Mouse (Mus musculus) spleen, adult 2 months (tissue): ENCODE results near the gene Aff2. TPM values are rescaled to one million over a fixed set of nuclear protein-coding genes. Genes with fewer than 3 reads are reported as not detected.

Experiments
- DNase-seq, 2 experiments: peaks; one replicate each; pipeline versions ENCODE4 v3.0.0 to v3.0.0-alpha.2; 2012 to 2021; ENCODE audit warnings: low spot score in 2 of 2, low read depth in 1 of 2
- H3K27ac ChIP-seq: fragments of 200-500 bp; 2 replicates; pipeline ENCODE4 v1.5.1; 2012; ENCODE audit warnings: low read length, inconsistent platforms; ENCODE audit not compliant: insufficient read depth
- H3K27me3 ChIP-seq: fragments of 200-500 bp; 2 replicates; pipeline ENCODE4 v1.6.1; 2012; ENCODE audit warnings: mild to moderate bottlenecking, moderate library complexity, low read length, inconsistent platforms; ENCODE audit not compliant: control insufficient read depth, insufficient read depth
- H3K36me3 ChIP-seq: fragments of 200-500 bp; 2 replicates; pipeline ENCODE4 v1.6.1; 2012; ENCODE audit warnings: mild to moderate bottlenecking, low read length, inconsistent platforms; ENCODE audit not compliant: control insufficient read depth, insufficient read depth
- H3K4me1 ChIP-seq: fragments of 200-500 bp; 2 replicates; pipeline ENCODE4 v1.6.1; 2011; ENCODE audit warnings: inconsistent platforms; ENCODE audit not compliant: control insufficient read depth, insufficient read depth, insufficient read length
- H3K4me3 ChIP-seq: fragments of 200-500 bp; 2 replicates; pipeline ENCODE4 v1.5.1; 2011; ENCODE audit warnings: mild to moderate bottlenecking, inconsistent platforms; ENCODE audit not compliant: insufficient read depth, insufficient read length; ENCODE audit errors: extremely low read depth
- CTCF ChIP-seq: fragments of 200-500 bp; IDR thresholded peaks from 2 replicates; pipeline ENCODE4 v1.5.1; 2011; ENCODE audit warnings: mild to moderate bottlenecking, inconsistent platforms; ENCODE audit not compliant: insufficient read depth, insufficient read length, insufficient replicate concordance; ENCODE audit errors: extremely low read depth
- POLR2A ChIP-seq: fragments of 200-500 bp; IDR thresholded peaks from 2 replicates; pipeline ENCODE4 v1.6.1; 2011; ENCODE audit warnings: low read depth, low read length, inconsistent platforms
- WGBS: fragments of 180-500 bp; shearing (Covaris S2); methylation state at CpG from one replicate; pipeline ENCODE4 v1.1.7; 2018; 5-methylcytosine and 5-hydroxymethylcytosine counted together
- polyA plus RNA-seq: library from polyadenylated mRNA; depleted of rRNA; stranded (reverse); fragments of >200 nt; gene quantifications from 2 replicates; pipeline ENCODE4 v1.2.3, GENCODE M21; 2012

The Aff2 gene
- polyA plus RNA-seq, 1 experiment: not detected

- TF ChIP-seq POLR2A (no peak), CTCF (no peak)
- WGBS: 63% methylated on average over 2 of the region's 2 CpGs
- Histone ChIP-seq H3K27me3 (no peaks in the 10 kb centered on the region), H3K36me3 (no peaks in the 10 kb centered on the region), H3K4me1 (no peaks in the 10 kb centered on the region), H3K4me3 (no peak overlapping the region), H3K27ac (no peak overlapping the region)
- no peak for DNase-seq
Measured at GRCm38 (mm10) chrX:69373341-69373740, 13.2 kb downstream of the Aff2 start.

GRCm38 (mm10) chrX:69389738-69390137, 29.6 kb downstream of the Aff2 start:
- DNase-seq: no peak
- 23% methylated on average over 1 of the region's 1 CpGs for WGBS

GRCm38 (mm10) chrX:69415043-69415442, 54.9 kb downstream of the Aff2 start:
- Histone ChIP-seq H3K4me1 (no peaks in the 10 kb centered on the region), H3K4me3 (no peak overlapping the region), H3K36me3 (no peaks in the 10 kb centered on the region), H3K27ac (no peak overlapping the region), H3K27me3 (no peaks in the 10 kb centered on the region)
- no peak for DNase-seq
- WGBS: 53% methylated on average over 1 of the region's 1 CpGs
- TF ChIP-seq POLR2A (no peak), CTCF (no peak)

More at GRCm38 (mm10) chrX:69389738-69390137, 29.6 kb downstream of the Aff2 start:
- Histone ChIP-seq H3K4me3 (no peak overlapping the region), H3K27ac (no peak overlapping the region), H3K36me3 (no peaks in the 10 kb centered on the region), H3K4me1 (no peaks in the 10 kb centered on the region), H3K27me3 (no peaks in the 10 kb centered on the region)
- no peak for TF ChIP-seq POLR2A
- TF ChIP-seq CTCF: no peak

GRCm38 (mm10) chrX:69438422-69438821, 78.3 kb downstream of the Aff2 start:
- no peaks in the 10 kb centered on the region for H3K4me1 ChIP-seq
- no peaks in the 10 kb centered on the region for H3K27me3 ChIP-seq
- no peak overlapping the region for H3K27ac ChIP-seq
- TF ChIP-seq POLR2A (no peak), CTCF (no peak)
- no peaks in the 10 kb centered on the region for H3K36me3 ChIP-seq
- no peak overlapping the region for H3K4me3 ChIP-seq
- WGBS: 82% methylated on average over 3 of the region's 3 CpGs
- no peak for DNase-seq

GRCm38 (mm10) chrX:69441937-69442336, 81.8 kb downstream of the Aff2 start:
- Histone ChIP-seq H3K27ac (no peak overlapping the region), H3K4me1 (no peaks in the 10 kb centered on the region), H3K4me3 (no peak overlapping the region), H3K27me3 (no peaks in the 10 kb centered on the region), H3K36me3 (no peaks in the 10 kb centered on the region)
- no peak for TF ChIP-seq CTCF
- TF ChIP-seq POLR2A: no peak
- DNase-seq: no peak

- Histone ChIP-seq H3K36me3 (no peaks in the 10 kb centered on the region), H3K4me3 (no peak overlapping the region), H3K4me1 (no peaks in the 10 kb centered on the region), H3K27ac (no peak overlapping the region), H3K27me3 (no peaks in the 10 kb centered on the region)
- DNase-seq: no peak
- TF ChIP-seq POLR2A (no peak), CTCF (no peak)
- WGBS: 83% methylated on average over 2 of the region's 2 CpGs
Measured at GRCm38 (mm10) chrX:69460896-69461295, 100.8 kb downstream of the Aff2 start.

GRCm38 (mm10) chrX:69502061-69502460, 142.0 kb downstream of the Aff2 start:
- Histone ChIP-seq H3K4me1 (no peaks in the 10 kb centered on the region), H3K36me3 (no peaks in the 10 kb centered on the region), H3K27ac (no peak overlapping the region), H3K27me3 (no peaks in the 10 kb centered on the region), H3K4me3 (no peak overlapping the region)
- WGBS: 78% methylated on average over 3 of the region's 3 CpGs
- DNase-seq: no peak
- TF ChIP-seq CTCF (no peak), POLR2A (no peak)

GRCm38 (mm10) chrX:69518040-69518575, 158.0 kb downstream of the Aff2 start:
- TF ChIP-seq CTCF (no peak), POLR2A (no peak)
- Histone ChIP-seq H3K4me3 (no peak overlapping the region), H3K36me3 (no peaks in the 10 kb centered on the region), H3K27me3 (no peaks in the 10 kb centered on the region), H3K27ac (no peak overlapping the region), H3K4me1 (no peaks in the 10 kb centered on the region)
- no peak for DNase-seq
- WGBS: 79% methylated on average over 6 of the region's 6 CpGs
